Mouse (Mus musculus): Measurements from ENCODE around the gene Ipo13. TPM values are rescaled to one million over a fixed set of nuclear protein-coding genes. Genes with fewer than 3 reads are reported as not detected.

The Ipo13 gene
- polyA plus RNA-seq, 1 experiment from 2014 or later, result 64.1 TPM

DNA sequence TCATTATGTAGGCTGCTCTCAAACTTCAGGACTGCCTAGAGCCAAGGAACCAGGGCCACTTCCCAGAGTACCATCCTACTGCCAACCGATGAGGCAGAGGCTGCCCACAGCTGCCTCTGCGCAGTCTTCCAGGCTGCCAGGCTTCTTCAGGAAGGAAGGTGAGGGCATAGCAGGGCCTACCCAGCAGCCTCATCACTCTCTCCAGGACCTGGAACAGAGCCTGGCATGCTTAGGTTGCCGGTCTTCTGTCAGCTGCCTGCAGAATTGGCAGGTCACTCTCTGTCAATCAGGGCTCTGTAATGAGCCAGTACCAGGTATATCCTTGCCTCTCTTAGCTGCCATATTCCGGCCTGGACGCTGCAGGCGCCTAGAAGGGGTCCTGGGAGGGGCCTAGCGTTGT is 64.6 kb downstream of the Ipo13 start:
- Histone ChIP-seq H3K9me3 (replicated peaks; ENCODE audit: control insufficient read depth, low read length) (no peaks in the 10 kb centered on the region), H3K4me3 (ENCODE audit: low read depth, low read length) (no peak overlapping the region), H3K36me3 (ENCODE audit: control insufficient read depth, insufficient read depth, low read length) (no peaks in the 10 kb centered on the region), H3K4me2 (ENCODE audit: low read length) (no peak overlapping the region), H3K27ac (ENCODE audit: low read depth, low read length) (no peak overlapping the region), H3K27me3 (replicated peaks; ENCODE audit: control insufficient read depth, insufficient read depth, low read length) (no peaks in the 10 kb centered on the region), H3K9ac (ENCODE audit: low read length) (no peak overlapping the region), H3K4me1 (ENCODE audit: control insufficient read depth, insufficient read depth, low read length) (peaks cover 10% of the 10 kb centered on the region; the same call in 1 of the 2 replicates)
- 71% methylated on average over 7 of the region's 7 CpGs for WGBS
- no peak for DNase-seq (ENCODE audit: low spot score)
- ATAC-seq, result no peak

DNA sequence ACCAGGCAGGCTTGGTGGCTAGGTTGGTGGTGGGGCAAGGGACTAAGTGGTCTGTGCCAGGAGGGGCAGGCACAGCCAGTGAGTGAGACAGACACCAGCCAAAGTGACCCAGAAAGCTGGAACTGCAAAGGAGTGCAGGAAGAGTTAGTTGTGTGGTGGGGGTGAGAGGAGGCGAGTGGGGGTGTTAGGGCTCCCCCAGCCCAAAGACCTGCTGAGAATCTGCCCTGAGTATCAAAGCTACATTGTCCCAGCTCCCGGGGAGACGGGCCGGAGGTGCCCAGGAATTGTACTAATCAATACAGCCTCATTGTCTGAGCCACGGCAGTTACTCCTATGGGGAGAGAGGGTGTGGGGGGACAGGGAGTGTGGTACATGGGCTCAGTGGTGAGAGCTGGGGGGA is 65.3 kb downstream of the Ipo13 start:
- DNase-seq (ENCODE audit: low spot score), result no peak
- Histone ChIP-seq H3K4me1 (ENCODE audit: control insufficient read depth, insufficient read depth, low read length) (peaks cover 10% of the 10 kb centered on the region; the same call in 1 of the 2 replicates), H3K9me3 (replicated peaks; ENCODE audit: control insufficient read depth, low read length) (no peaks in the 10 kb centered on the region), H3K27me3 (replicated peaks; ENCODE audit: control insufficient read depth, insufficient read depth, low read length) (no peaks in the 10 kb centered on the region), H3K27ac (ENCODE audit: low read depth, low read length) (no peak overlapping the region), H3K4me2 (ENCODE audit: low read length) (no peak overlapping the region), H3K36me3 (ENCODE audit: control insufficient read depth, insufficient read depth, low read length) (no peaks in the 10 kb centered on the region), H3K9ac (ENCODE audit: low read length) (peak overlapping the region; percentile 25; the same call in 1 of the 2 replicates), H3K4me3 (ENCODE audit: low read depth, low read length) (no peak overlapping the region)
- ATAC-seq, result 0 out of 2 replicates have a peak, but pooled peaks have one; percentile 18
- WGBS, result 11% methylated on average over 5 of the region's 5 CpGs

DNA sequence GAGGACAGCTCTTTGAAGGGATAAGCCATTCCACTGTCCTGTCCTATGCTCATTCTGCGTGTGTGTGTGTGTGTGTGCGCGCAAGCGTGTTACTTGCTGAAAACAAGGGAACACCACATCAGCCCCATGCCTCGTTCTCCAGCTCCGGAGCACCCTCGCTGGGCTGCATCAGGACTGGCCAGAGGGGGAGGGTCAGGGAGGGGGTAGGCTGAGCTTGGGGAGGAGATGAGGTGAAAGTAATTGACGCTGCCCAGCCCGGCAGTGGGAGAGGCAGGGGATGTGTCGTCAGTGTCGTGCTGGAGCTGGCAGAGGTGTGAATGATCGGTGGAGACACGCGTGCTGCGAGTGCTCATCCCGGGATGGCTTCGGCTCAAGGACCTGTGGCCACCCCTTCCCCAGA is 65.7 kb downstream of the Ipo13 start:
- peaks cover 10% of the 10 kb centered on the region; the same call in 1 of the 2 replicates for H3K4me1 ChIP-seq (ENCODE audit: control insufficient read depth, insufficient read depth, low read length)
- no peak overlapping the region for H3K4me3 ChIP-seq (ENCODE audit: low read depth, low read length)
- DNase-seq (ENCODE audit: low spot score) (no peak), ATAC-seq (0 out of 2 replicates have a peak, but pooled peaks have one; percentile 20)
- WGBS, result 46% methylated on average over 17 of the region's 17 CpGs
- H3K27me3 ChIP-seq (replicated peaks; ENCODE audit: control insufficient read depth, insufficient read depth, low read length), result no peaks in the 10 kb centered on the region
- no peaks in the 10 kb centered on the region for H3K9me3 ChIP-seq (replicated peaks; ENCODE audit: control insufficient read depth, low read length)
- no peak overlapping the region for H3K27ac ChIP-seq (ENCODE audit: low read depth, low read length)
- no peaks in the 10 kb centered on the region for H3K36me3 ChIP-seq (ENCODE audit: control insufficient read depth, insufficient read depth, low read length)
- H3K9ac ChIP-seq (ENCODE audit: low read length), result peak overlapping the region; percentile 25; the same call in 1 of the 2 replicates
- no peak overlapping the region for H3K4me2 ChIP-seq (ENCODE audit: low read length)

DNA sequence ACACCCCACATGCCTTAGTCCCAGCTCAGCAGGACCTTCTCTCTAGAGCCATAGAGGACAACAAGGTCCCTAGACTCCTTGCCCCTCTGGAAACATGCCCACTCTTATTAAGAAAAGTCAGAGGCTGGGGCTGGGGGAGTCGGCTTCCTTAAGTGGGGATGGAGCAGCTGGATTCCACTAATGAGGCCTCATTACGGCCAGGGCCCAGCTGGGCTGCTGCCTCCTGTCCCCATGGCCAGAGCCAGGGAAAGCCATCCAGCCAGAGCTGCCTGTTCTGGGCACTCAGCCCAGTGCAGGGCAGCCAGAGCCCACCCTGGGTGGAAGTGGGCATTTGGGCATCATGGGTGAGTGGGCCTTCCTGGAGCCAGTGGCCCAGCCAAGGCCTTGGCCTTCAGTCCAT is 67.8 kb downstream of the Ipo13 start:
- no peaks in the 10 kb centered on the region for H3K36me3 ChIP-seq (ENCODE audit: control insufficient read depth, insufficient read depth, low read length)
- no peak overlapping the region for H3K4me3 ChIP-seq (ENCODE audit: low read depth, low read length)
- H3K27me3 ChIP-seq (replicated peaks; ENCODE audit: control insufficient read depth, insufficient read depth, low read length), result no peaks in the 10 kb centered on the region
- ATAC-seq (no peak), DNase-seq (ENCODE audit: low spot score) (peak; percentile 23)
- 21% methylated on average over 2 of the region's 2 CpGs for WGBS
- H3K4me1 ChIP-seq (ENCODE audit: control insufficient read depth, insufficient read depth, low read length), result peaks cover 10% of the 10 kb centered on the region; the same call in 1 of the 2 replicates
- H3K9me3 ChIP-seq (replicated peaks; ENCODE audit: control insufficient read depth, low read length), result no peaks in the 10 kb centered on the region
- H3K4me2 ChIP-seq (ENCODE audit: low read length), result no peak overlapping the region
- H3K9ac ChIP-seq (ENCODE audit: low read length), result no peak overlapping the region
- no peak overlapping the region for H3K27ac ChIP-seq (ENCODE audit: low read depth, low read length)

DNA sequence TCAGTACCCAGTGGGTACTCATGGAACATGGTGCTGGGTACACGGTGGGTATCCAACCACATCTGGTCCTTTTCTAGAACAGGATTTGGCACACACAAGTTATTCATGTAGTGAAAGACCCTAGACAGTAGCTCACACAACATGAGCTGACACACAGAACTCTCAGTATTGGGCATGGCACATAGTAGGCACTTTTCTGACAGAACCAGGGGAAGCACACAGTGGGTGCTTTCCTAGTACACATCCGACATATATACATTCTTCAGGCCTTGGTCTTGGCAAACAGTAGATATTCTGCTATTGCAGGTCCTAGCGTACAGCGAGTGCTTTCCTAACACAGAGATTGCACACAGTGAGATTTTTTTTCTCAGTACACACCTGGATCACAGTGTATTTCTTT is 68.5 kb downstream of the Ipo13 start:
- 96% methylated on average over 4 of the region's 4 CpGs for WGBS
- Histone ChIP-seq H3K9ac (ENCODE audit: low read length) (no peak overlapping the region), H3K27me3 (replicated peaks; ENCODE audit: control insufficient read depth, insufficient read depth, low read length) (no peaks in the 10 kb centered on the region), H3K36me3 (ENCODE audit: control insufficient read depth, insufficient read depth, low read length) (no peaks in the 10 kb centered on the region), H3K4me2 (ENCODE audit: low read length) (no peak overlapping the region), H3K4me3 (ENCODE audit: low read depth, low read length) (no peak overlapping the region), H3K9me3 (replicated peaks; ENCODE audit: control insufficient read depth, low read length) (no peaks in the 10 kb centered on the region), H3K4me1 (ENCODE audit: control insufficient read depth, insufficient read depth, low read length) (peaks cover 10% of the 10 kb centered on the region; the same call in 1 of the 2 replicates), H3K27ac (ENCODE audit: low read depth, low read length) (no peak overlapping the region)
- ATAC-seq (no peak), DNase-seq (ENCODE audit: low spot score) (no peak)

DNA sequence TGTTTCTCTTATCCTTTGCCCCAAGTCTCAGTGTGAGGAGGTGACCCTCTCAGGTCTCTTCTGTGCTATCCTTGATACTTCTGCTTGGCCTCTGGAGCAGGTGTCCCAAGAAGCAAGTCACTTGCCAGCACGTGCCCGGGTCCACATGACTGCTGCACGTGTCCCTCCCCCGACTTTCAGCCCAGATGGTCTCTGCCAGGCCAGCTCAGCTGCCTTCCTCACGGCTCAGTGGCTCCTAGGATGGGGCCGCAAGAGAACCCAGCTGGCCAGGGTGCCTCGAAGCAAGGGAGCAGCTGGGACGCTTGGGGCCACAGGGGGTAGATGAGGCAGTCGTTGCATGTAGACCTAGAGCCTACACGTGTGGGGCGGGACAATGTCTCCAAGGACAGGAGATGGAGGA is 69.5 kb downstream of the Ipo13 start:
- Histone ChIP-seq H3K9me3 (replicated peaks; ENCODE audit: control insufficient read depth, low read length) (no peaks in the 10 kb centered on the region), H3K27ac (ENCODE audit: low read depth, low read length) (no peak overlapping the region), H3K9ac (ENCODE audit: low read length) (no peak overlapping the region), H3K36me3 (ENCODE audit: control insufficient read depth, insufficient read depth, low read length) (no peaks in the 10 kb centered on the region), H3K4me2 (ENCODE audit: low read length) (no peak overlapping the region), H3K27me3 (replicated peaks; ENCODE audit: control insufficient read depth, insufficient read depth, low read length) (no peaks in the 10 kb centered on the region), H3K4me1 (ENCODE audit: control insufficient read depth, insufficient read depth, low read length) (peaks cover 10% of the 10 kb centered on the region; the same call in 1 of the 2 replicates), H3K4me3 (ENCODE audit: low read depth, low read length) (no peak overlapping the region)
- 83% methylated on average over 11 of the region's 11 CpGs for WGBS
- DNase-seq (ENCODE audit: low spot score) (no peak), ATAC-seq (no peak)

Other genes with a start within 250 kb of the Ipo13 start
- gene Dmap1, start 232.7 kb downstream of the Ipo13 start, polyA plus RNA-seq (2014; fragmentation: Nextera tagmentation; extraction: Ambion mirVana), result 94.9 and 97.6 TPM in 2 replicates
- gene Gm12845, start 190.6 kb downstream of the Ipo13 start, polyA plus RNA-seq (2014; fragmentation: Nextera tagmentation; extraction: Ambion mirVana), result not detected in 2 replicates
- not detected in 2 replicates for gene Klf17, start 149.4 kb downstream of the Ipo13 start, polyA plus RNA-seq (2014; fragmentation: Nextera tagmentation; extraction: Ambion mirVana)
- gene Slc6a9, start 80.5 kb downstream of the Ipo13 start, polyA plus RNA-seq (2014; fragmentation: Nextera tagmentation; extraction: Ambion mirVana), result 8.0 and 9.6 TPM in 2 replicates
- gene Ccdc24, start 42.4 kb downstream of the Ipo13 start, polyA plus RNA-seq (2014; fragmentation: Nextera tagmentation; extraction: Ambion mirVana), result 1.5 and 1.6 TPM in 2 replicates
- 49.1 and 50.6 TPM in 2 replicates for gene B4galt2, start 31.5 kb downstream of the Ipo13 start, polyA plus RNA-seq (2014; fragmentation: Nextera tagmentation; extraction: Ambion mirVana)
- 483 and 520 TPM in 2 replicates for gene Atp6v0b, start 27.7 kb downstream of the Ipo13 start, polyA plus RNA-seq (2014; fragmentation: Nextera tagmentation; extraction: Ambion mirVana)
- 26.8 and 31.9 TPM in 2 replicates for gene Dph2, start 23.0 kb downstream of the Ipo13 start, polyA plus RNA-seq (2014; fragmentation: Nextera tagmentation; extraction: Ambion mirVana)
- 0.22 and 0.36 TPM in 2 replicates for gene Artn, start 14.8 kb upstream of the Ipo13 start, polyA plus RNA-seq (2014; fragmentation: Nextera tagmentation; extraction: Ambion mirVana)
- gene St3gal3, start 219.9 kb upstream of the Ipo13 start, polyA plus RNA-seq (2014; fragmentation: Nextera tagmentation; extraction: Ambion mirVana), result 10.0 and 11.3 TPM in 2 replicates